Mouse (Mus musculus) testis, adult 2 months (tissue): ENCODE measurements around the gene Suclg2. TPM values are rescaled to one million over a fixed set of nuclear protein-coding genes. Genes with fewer than 3 reads are reported as not detected.

Experiments used
- H3K27ac ChIP-seq: fragments of 200-500 bp; 2 replicates; pipeline ENCODE4 v1.5.1; 2012; ENCODE audit warnings: low read depth, low read length; ENCODE audit not compliant: control insufficient read depth, insufficient read depth
- H3K27me3 ChIP-seq: fragments of 200-500 bp; 2 replicates; pipeline ENCODE4 v1.6.1; 2012; ENCODE audit warnings: mild to moderate bottlenecking, low read length, moderate library complexity; ENCODE audit not compliant: control insufficient read depth, insufficient read depth
- H3K36me3 ChIP-seq: fragments of 200-500 bp; 2 replicates; pipeline ENCODE4 v1.6.1; 2012; ENCODE audit warnings: mild to moderate bottlenecking, low read length; ENCODE audit not compliant: control insufficient read depth, insufficient read depth
- H3K4me1 ChIP-seq: fragments of 200-500 bp; 2 replicates; pipeline ENCODE4 v1.6.1; 2012; ENCODE audit warnings: low read length; ENCODE audit not compliant: control insufficient read depth, insufficient read depth
- H3K4me3 ChIP-seq: fragments of 200-500 bp; 2 replicates; pipeline ENCODE4 v1.5.1; 2012; ENCODE audit warnings: low read depth, mild to moderate bottlenecking, low read length, moderate library complexity, mixed read lengths; ENCODE audit not compliant: control insufficient read depth
- CTCF ChIP-seq: fragments of 200-500 bp; IDR thresholded peaks from 2 replicates; pipeline ENCODE4 v1.5.1; 2012; ENCODE audit warnings: low read depth, mild to moderate bottlenecking, inconsistent platforms, low read length, moderate library complexity; ENCODE audit not compliant: control insufficient read depth, insufficient read depth, insufficient replicate concordance
- POLR2A ChIP-seq: fragments of 200-500 bp; IDR thresholded peaks from 2 replicates; pipeline ENCODE4 v1.6.1; 2012; ENCODE audit warnings: low read depth, mild to moderate bottlenecking, inconsistent platforms, low read length, moderate library complexity; ENCODE audit not compliant: control insufficient read depth
- polyA plus RNA-seq: library from polyadenylated mRNA; depleted of rRNA; stranded (reverse); fragments of >200 nt; gene quantifications from 2 replicates; pipeline ENCODE4 v1.2.3, GENCODE M21; 2012

The Suclg2 gene
- polyA plus RNA-seq, 1 experiment: 5.1 TPM

GRCm38 (mm10) chr6:95699326-95699725 lies 19.3 kb downstream of the Suclg2 start:
- Histone ChIP-seq H3K36me3 (no peaks in the 10 kb centered on the region), H3K27ac (no peak overlapping the region), H3K4me1 (no peaks in the 10 kb centered on the region; the same call in 1 of the 2 replicates), H3K4me3 (no peak overlapping the region), H3K27me3 (no peaks in the 10 kb centered on the region)
- TF ChIP-seq POLR2A (no peak), CTCF (no peak)

DNA sequence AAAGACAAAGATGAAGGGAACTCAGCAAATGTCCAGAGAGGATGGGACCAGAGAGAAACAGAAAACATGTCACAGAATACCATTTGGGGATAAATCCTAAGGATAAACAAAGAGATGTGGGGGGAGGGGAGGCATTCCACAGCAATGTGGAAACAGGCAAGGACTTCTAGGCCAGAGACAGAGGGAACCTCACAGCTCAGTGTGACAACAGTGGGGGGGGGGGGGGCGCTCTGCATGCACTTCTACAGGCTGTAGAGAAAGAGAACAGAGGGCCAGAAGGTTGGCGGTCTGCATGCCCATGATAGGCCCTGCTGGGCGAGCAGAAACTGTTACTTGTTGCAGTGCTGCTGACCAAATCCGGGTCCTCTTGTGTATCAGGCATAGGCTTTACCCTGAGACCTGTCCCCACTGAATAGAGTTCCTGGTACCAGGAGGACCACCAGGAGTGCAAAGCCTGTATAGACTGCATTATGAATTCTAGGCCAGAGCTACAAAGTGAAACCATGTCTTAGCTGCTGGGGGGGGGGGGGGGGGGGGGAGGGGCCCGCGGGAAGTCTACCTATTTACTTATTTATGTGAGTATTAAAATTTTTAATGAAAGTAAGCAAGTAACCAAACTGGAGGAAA lies 20.0 kb downstream of the Suclg2 start:
- Histone ChIP-seq H3K4me1 (no peaks in the 10 kb centered on the region; the same call in 1 of the 2 replicates), H3K27ac (no peak overlapping the region), H3K36me3 (no peaks in the 10 kb centered on the region), H3K27me3 (no peaks in the 10 kb centered on the region), H3K4me3 (no peak overlapping the region)
- TF ChIP-seq POLR2A (no peak), CTCF (no peak)

DNA sequence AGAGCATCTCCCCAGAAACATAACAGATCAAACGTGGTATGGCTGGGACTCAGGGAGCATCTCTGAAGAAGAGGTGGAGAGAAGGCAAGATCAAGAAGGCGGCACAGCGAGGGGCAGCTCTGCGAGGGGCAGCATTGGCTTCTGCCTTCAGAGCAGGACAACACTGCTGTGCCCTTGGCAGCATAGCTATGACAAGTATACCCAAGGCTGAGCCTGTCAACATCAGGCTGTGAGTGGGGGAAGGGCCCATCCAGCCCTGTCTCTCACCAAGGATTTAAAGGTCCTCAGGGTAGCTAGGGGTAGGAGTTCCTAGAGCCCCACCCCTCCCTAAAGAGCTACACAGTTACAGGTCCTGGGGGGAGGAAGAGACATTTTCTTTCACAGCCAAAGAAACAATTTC lies 23.7 kb downstream of the Suclg2 start:
- no peaks in the 10 kb centered on the region for H3K27me3 ChIP-seq
- no peak overlapping the region for H3K27ac ChIP-seq
- TF ChIP-seq POLR2A (no peak), CTCF (no peak)
- no peaks in the 10 kb centered on the region; the same call in 1 of the 2 replicates for H3K4me1 ChIP-seq
- no peak overlapping the region for H3K4me3 ChIP-seq
- no peaks in the 10 kb centered on the region for H3K36me3 ChIP-seq

DNA sequence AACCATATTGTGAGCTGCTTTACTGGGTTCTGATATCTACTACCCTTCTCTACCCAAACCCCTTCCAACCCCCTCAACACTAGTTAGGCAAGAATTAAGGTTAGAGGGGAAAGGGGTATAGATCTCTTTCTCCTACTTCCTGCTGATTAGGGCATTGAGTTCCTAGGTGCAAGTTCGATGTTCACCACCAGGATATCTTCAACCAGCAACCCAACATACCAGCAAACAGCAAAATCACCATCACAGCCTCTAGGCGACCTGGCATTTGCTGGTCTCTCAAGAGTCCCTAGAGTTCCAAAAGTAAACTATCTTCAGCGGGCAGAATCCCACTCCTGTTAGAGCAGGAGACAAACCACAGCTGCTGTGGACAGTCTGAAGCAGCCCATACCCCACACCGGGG lies 33.4 kb downstream of the Suclg2 start:
- no peak overlapping the region for H3K4me3 ChIP-seq
- H3K4me1 ChIP-seq: no peaks in the 10 kb centered on the region
- TF ChIP-seq CTCF (no peak), POLR2A (no peak)

DNA sequence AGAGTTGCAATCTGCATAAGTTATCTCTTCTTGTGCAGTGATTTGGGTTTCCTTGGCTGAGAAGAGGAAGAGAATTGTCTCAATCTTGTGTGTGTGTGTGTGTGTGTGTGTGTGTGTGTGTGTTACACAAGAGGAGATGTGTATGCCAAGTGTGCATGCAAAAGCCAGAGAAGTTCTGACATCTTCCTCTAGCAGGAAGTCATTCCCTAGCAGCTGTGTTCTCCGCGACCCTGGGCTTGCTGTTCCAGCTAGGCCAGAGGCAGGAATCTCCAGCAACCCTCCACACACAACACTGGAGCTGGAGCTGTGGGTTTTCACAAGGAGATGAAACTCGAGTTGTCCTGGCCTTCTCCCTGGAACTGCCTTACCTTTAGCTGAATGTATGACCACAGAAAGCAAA lies 38.9 kb downstream of the Suclg2 start:
- H3K4me3 ChIP-seq: no peak overlapping the region
- H3K4me1 ChIP-seq: no peaks in the 10 kb centered on the region
- H3K27ac ChIP-seq: no peak overlapping the region

More for the DNA sequence above, 33.4 kb downstream of the Suclg2 start:
- no peaks in the 10 kb centered on the region for H3K36me3 ChIP-seq
- no peaks in the 10 kb centered on the region for H3K27me3 ChIP-seq
- no peak overlapping the region for H3K27ac ChIP-seq

GRCm38 (mm10) chr6:95679261-95679660 lies 39.3 kb downstream of the Suclg2 start:
- H3K27ac ChIP-seq: no peak overlapping the region
- no peak overlapping the region for H3K4me3 ChIP-seq
- TF ChIP-seq CTCF: no peak
- TF ChIP-seq POLR2A: no peak
- H3K4me1 ChIP-seq: no peaks in the 10 kb centered on the region; the same call in 1 of the 2 replicates
- no peaks in the 10 kb centered on the region for H3K27me3 ChIP-seq
- no peaks in the 10 kb centered on the region for H3K36me3 ChIP-seq

More for the DNA sequence above, 38.9 kb downstream of the Suclg2 start:
- TF ChIP-seq CTCF (no peak), POLR2A (no peak)
- Histone ChIP-seq H3K36me3 (no peaks in the 10 kb centered on the region), H3K27me3 (no peaks in the 10 kb centered on the region)

DNA sequence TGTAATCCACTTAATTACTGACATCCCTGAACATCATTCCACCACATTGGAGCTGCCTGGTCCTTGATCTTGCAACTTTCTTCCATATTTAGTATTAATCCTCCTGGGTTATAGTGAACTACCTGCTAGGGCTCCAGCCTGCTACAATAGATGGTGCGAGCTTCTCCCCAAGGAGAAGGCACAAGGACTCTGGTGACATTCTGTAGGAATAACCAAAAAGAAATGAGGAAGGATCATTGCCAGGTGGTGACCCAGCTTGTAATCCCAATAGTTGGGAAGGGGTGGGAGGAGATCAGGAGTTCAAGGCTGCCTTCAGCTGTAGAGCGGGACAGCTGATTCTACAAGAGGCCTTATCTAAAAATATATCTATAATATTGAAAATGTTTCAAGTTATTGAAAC lies 41.6 kb downstream of the Suclg2 start:
- H3K4me1 ChIP-seq: no peaks in the 10 kb centered on the region; the same call in 1 of the 2 replicates
- H3K36me3 ChIP-seq: no peaks in the 10 kb centered on the region
- H3K27me3 ChIP-seq: no peaks in the 10 kb centered on the region
- no peak overlapping the region for H3K4me3 ChIP-seq
- no peak for TF ChIP-seq POLR2A
- no peak for TF ChIP-seq CTCF
- no peak overlapping the region for H3K27ac ChIP-seq

DNA sequence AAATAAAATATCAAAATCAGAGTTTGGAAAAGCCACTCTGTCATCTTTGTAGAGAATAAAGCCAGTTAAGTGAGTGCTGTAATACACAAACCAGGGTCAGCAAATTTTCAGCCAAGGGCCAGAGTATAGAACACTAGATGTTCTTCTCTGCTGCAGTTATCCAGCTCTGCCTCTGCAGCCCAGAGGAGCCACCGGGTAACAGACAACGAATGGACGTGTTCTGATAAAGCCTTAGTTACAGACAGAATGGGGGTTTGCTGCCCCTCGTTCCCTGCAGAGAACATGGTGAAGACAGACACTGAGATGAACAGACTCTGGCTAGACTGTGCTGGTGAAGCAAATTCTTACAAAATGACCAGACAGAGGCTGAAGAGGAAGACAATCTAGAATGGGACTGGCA lies 42.2 kb downstream of the Suclg2 start:
- no peak overlapping the region for H3K4me3 ChIP-seq
- TF ChIP-seq CTCF: no peak
- TF ChIP-seq POLR2A: no peak
- no peaks in the 10 kb centered on the region; the same call in 1 of the 2 replicates for H3K4me1 ChIP-seq
- H3K36me3 ChIP-seq: no peaks in the 10 kb centered on the region
- H3K27ac ChIP-seq: no peak overlapping the region
- H3K27me3 ChIP-seq: no peaks in the 10 kb centered on the region
